Mouse (Mus musculus): Measurements from ENCODE around the gene Snd1.

GRCm38 (mm10) chr6:28745864-28746263 is 270.9 kb downstream of the Snd1 start:
- TF ChIP-seq EP300 (IDR thresholded peaks at IDR 0.05) (no peak), CTCF (IDR thresholded peaks at IDR 0.05) (no peak)

All from lung, postnatal 0 days (tissue).